Mouse (Mus musculus) kidney, adult 2 months (tissue): ENCODE data around the gene Yipf2.

Experiments
- CTCF ChIP-seq: fragments of 200-500 bp; conservative IDR thresholded peaks from 2 replicates; pipeline ENCODE4 v1.5.1; 2011; ENCODE audit warnings: low read depth, mild to moderate bottlenecking, control low read depth, low read length, moderate library complexity, mixed read lengths; ENCODE audit not compliant: insufficient read depth, insufficient read length
- POLR2A ChIP-seq: fragments of 200-500 bp; IDR thresholded peaks from one replicate; pipeline ENCODE4 v1.6.1; 2011; ENCODE audit warnings: low read depth, low read length, control low read depth

GRCm38 (mm10) chr9:21620229-21620628 is 27.6 kb upstream of the Yipf2 start:
- no peak for TF ChIP-seq POLR2A
- TF ChIP-seq CTCF, result no peak
